Mouse (Mus musculus) ES-Bruce4 (cell line): ENCODE data around the gene Veph1.

ENCODE experiments used
- CTCF ChIP-seq: IDR thresholded peaks from one replicate; pipeline ENCODE4 v1.8.1; 2011; ENCODE audit warnings: low read depth, low read length
- EP300 ChIP-seq: IDR thresholded peaks from 2 replicates; pipeline ENCODE4 v1.6.1; 2011; ENCODE audit warnings: low read depth, low read length; ENCODE audit not compliant: insufficient read depth
- POLR2A ChIP-seq: IDR thresholded peaks from one replicate; pipeline ENCODE4 v1.8.1; 2011; ENCODE audit warnings: low read length; ENCODE audit not compliant: insufficient read depth

DNA sequence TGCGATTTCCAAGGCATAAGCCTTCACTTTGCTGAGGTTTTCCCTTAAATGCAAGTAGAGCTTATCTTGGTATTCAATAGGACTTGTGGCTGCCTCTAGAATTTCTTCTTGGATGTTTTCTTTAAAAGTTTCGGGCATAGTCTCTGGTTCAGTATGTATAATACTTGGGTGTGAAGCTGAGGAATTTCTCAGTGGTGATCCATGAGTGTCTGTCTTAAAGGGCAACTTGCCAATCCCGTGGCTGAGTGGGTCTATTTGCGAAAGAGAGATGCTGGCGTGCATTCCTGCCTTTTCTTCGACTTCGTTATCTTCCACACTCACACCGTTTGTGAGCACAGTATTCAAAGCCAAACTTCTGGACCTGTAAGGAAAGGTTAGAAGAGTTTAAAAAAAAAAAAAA, 138.7 kb downstream of the Veph1 start:
- TF ChIP-seq CTCF (no peak), POLR2A (no peak), EP300 (no peak)
